Mouse (Mus musculus): ENCODE data around the gene Dcp1b. TPM values are rescaled to one million over a fixed set of nuclear protein-coding genes. Genes with fewer than 3 reads are reported as not detected.

The Dcp1b gene
- polyA plus RNA-seq, 1 experiment from 2014 or later, result 4.2 TPM

DNA sequence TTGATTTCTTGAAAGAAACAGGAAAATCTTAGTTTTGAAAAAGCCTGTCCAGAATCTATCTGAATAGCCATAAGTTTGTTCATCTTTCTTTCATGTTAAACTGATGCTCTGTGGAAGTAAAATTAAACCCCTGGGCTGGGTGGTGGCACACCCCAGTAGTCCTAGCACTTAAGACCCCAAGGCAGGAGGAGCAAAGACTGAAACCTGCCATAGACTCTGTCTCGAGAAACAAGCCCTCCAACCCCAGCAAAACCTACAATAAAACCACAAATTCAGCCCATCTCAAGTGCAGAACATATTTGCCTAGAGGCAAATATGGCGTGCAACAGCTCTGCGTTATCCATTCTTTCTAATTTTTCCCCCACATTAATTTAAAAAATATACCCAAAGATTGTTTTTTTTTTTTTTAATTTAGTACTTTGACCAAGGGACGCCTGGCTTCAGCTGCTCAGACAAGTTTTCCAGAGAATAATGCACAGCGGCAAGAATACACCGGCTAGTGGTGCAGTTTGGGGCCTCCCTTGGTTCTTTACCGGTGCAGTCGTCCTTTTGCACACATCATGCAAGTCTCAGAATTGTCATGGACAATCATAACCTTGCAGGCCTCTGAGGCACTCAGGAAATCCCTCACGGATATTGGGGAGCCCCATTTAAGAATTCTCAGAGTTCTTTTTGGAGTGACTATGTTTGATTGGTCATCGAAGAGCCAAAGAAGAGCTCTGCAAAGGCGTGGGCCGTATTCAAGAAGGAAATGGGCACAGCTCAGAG is 562 bp upstream of the Dcp1b start:
- H3K36me3 ChIP-seq, result no peaks in the 10 kb centered on the region
- H3K9ac ChIP-seq, result peak overlapping the region; percentile 83; the same call in 1 of the 2 replicates
- H3K4me1 ChIP-seq, result peaks cover 19% of the 10 kb centered on the region
- no peaks in the 10 kb centered on the region for H3K27me3 ChIP-seq (replicated peaks)
- H3K4me2 ChIP-seq, result peak overlapping the region; percentile 73
- H3K4me3 ChIP-seq, result peak overlapping the region; percentile 85
- H3K27ac ChIP-seq, result peak overlapping the region; percentile 87; the same call in 1 of the 2 replicates
- WGBS (ENCODE audit: insufficient replicate concordance), result 47% methylated on average over 12 of the region's 12 CpGs
- ATAC-seq, result peak; percentile 4; the same call in 1 of the 2 replicates
- no peaks in the 10 kb centered on the region for H3K9me3 ChIP-seq (replicated peaks)

DNA sequence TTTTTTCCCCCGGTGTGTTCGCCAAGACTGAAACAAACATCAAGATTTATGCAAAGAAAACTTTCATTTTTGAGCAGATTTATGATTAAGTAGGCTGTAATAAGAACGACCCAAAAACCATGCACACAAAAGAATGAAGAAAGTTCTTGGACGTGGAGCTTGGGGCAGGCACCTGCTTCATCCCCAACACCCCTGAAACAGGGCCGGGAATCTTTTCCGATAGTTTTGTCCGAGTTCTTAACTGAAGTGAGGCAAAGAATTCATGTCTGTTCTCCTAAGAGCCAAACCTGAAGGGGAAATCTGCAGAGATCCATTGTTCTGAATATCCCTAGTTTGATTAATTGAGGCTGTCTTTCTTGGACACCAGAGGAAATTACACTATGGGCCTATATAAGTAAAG is 1.1 kb downstream of the Dcp1b start:
- no peaks in the 10 kb centered on the region for H3K9me3 ChIP-seq (replicated peaks)
- peak overlapping the region; percentile 85 for H3K4me3 ChIP-seq
- peaks cover 19% of the 10 kb centered on the region for H3K4me1 ChIP-seq
- no peak overlapping the region for H3K27ac ChIP-seq
- H3K36me3 ChIP-seq, result no peaks in the 10 kb centered on the region
- peak overlapping the region; percentile 83; the same call in 1 of the 2 replicates for H3K9ac ChIP-seq
- no peaks in the 10 kb centered on the region for H3K27me3 ChIP-seq (replicated peaks)
- WGBS (ENCODE audit: insufficient replicate concordance), result 72% methylated on average over 7 of the region's 7 CpGs
- ATAC-seq, result no peak
- H3K4me2 ChIP-seq, result peak overlapping the region; percentile 73

DNA sequence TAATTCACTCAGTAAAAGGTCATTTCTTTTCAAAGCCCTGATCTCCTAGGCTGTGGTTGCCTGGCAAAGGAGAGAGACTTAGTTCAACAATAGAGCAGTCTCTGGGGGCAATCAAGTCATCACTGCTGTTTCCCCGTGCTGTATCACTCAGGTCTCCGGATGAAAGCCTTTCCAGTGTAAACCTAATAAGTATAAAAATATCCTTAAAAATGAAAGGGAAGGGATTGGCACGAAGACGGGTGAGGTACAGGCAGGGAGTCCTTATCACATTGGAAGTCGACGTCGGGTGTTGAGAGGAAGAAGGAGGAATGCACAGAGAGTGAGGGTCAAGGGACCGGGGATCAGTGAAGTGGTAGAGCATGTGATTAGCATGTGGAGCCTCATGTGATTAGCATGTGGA is 2.0 kb downstream of the Dcp1b start:
- Histone ChIP-seq H3K9ac (no peak overlapping the region), H3K4me2 (no peak overlapping the region), H3K27me3 (replicated peaks) (no peaks in the 10 kb centered on the region), H3K4me1 (peaks cover 19% of the 10 kb centered on the region), H3K9me3 (replicated peaks) (no peaks in the 10 kb centered on the region), H3K27ac (no peak overlapping the region), H3K4me3 (no peak overlapping the region), H3K36me3 (no peaks in the 10 kb centered on the region)
- ATAC-seq, result no peak
- WGBS (ENCODE audit: insufficient replicate concordance), result 54% methylated on average over 8 of the region's 8 CpGs

DNA sequence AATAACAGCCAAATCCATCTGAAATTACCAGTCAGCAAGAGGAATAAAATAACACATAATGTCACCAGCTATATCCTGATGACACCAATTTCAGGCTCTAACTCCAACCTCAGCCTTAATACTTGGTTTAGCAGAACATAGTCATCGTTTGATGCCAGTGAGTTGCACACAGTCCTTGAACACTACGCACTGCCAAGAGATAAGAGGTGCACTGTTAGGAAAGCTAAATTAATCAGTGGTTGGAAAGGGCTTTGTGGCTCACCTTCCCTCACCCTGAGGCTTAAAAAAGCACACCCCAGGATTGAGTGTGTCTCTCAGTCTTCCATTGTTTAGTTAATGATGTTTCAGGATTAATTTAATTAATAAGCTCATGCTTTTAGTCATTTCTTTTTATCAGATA is 5.1 kb downstream of the Dcp1b start:
- ATAC-seq, result no peak
- no peaks in the 10 kb centered on the region for H3K27me3 ChIP-seq (replicated peaks)
- H3K4me2 ChIP-seq, result no peak overlapping the region
- peaks cover 12% of the 10 kb centered on the region for H3K4me1 ChIP-seq
- 69% methylated on average over 2 of the region's 2 CpGs for WGBS (ENCODE audit: insufficient replicate concordance)
- H3K27ac ChIP-seq, result no peak overlapping the region
- H3K9me3 ChIP-seq (replicated peaks), result no peaks in the 10 kb centered on the region
- H3K36me3 ChIP-seq, result peaks cover 13% of the 10 kb centered on the region
- H3K9ac ChIP-seq, result no peak overlapping the region
- no peak overlapping the region for H3K4me3 ChIP-seq

GRCm38 (mm10) chr6:119182211-119182610 is 7.2 kb downstream of the Dcp1b start:
- H3K27ac ChIP-seq, result no peak overlapping the region
- no peak overlapping the region for H3K9ac ChIP-seq
- H3K36me3 ChIP-seq, result peaks cover 18% of the 10 kb centered on the region
- ATAC-seq, result no peak
- H3K9me3 ChIP-seq (replicated peaks), result no peaks in the 10 kb centered on the region
- 85% methylated on average over 9 of the region's 9 CpGs for WGBS (ENCODE audit: insufficient replicate concordance)
- H3K27me3 ChIP-seq (replicated peaks), result no peaks in the 10 kb centered on the region
- H3K4me3 ChIP-seq, result no peak overlapping the region
- no peak overlapping the region for H3K4me2 ChIP-seq
- H3K4me1 ChIP-seq, result no peaks in the 10 kb centered on the region

GRCm38 (mm10) chr6:119183781-119184180 is 8.7 kb downstream of the Dcp1b start:
- no peak for ATAC-seq
- Histone ChIP-seq H3K27me3 (replicated peaks) (no peaks in the 10 kb centered on the region), H3K9ac (no peak overlapping the region), H3K4me3 (no peak overlapping the region), H3K27ac (no peak overlapping the region), H3K9me3 (replicated peaks) (no peaks in the 10 kb centered on the region), H3K36me3 (peaks cover 22% of the 10 kb centered on the region), H3K4me1 (no peaks in the 10 kb centered on the region), H3K4me2 (no peak overlapping the region)
- WGBS (ENCODE audit: insufficient replicate concordance), result 78% methylated on average over 3 of the region's 3 CpGs

DNA sequence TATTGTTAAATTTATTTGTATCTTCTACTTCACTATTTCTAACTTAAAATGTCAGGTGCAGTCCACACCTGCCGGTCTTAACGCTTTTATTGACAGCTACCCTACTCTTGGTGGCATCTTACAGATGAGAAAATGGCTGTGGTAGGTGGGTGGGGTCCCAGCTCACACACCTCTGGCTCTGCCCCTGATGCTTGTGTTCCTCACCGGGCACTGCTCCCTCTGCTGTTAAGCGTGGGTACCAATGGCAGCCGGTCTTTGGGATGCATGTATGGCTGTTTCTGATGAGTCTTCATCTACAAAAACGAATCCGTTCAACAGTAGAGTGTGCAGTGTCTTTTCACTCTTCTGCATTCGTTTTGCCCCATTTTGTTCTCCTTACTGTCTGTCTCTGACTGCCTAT is 11.6 kb downstream of the Dcp1b start:
- no peak for ATAC-seq
- H3K9me3 ChIP-seq (replicated peaks), result no peaks in the 10 kb centered on the region
- H3K4me1 ChIP-seq, result no peaks in the 10 kb centered on the region
- H3K9ac ChIP-seq, result no peak overlapping the region
- no peak overlapping the region for H3K27ac ChIP-seq
- no peaks in the 10 kb centered on the region for H3K27me3 ChIP-seq (replicated peaks)
- 57% methylated on average over 8 of the region's 8 CpGs for WGBS (ENCODE audit: insufficient replicate concordance)
- H3K4me2 ChIP-seq, result no peak overlapping the region
- H3K4me3 ChIP-seq, result no peak overlapping the region
- H3K36me3 ChIP-seq, result peaks cover 40% of the 10 kb centered on the region

DNA sequence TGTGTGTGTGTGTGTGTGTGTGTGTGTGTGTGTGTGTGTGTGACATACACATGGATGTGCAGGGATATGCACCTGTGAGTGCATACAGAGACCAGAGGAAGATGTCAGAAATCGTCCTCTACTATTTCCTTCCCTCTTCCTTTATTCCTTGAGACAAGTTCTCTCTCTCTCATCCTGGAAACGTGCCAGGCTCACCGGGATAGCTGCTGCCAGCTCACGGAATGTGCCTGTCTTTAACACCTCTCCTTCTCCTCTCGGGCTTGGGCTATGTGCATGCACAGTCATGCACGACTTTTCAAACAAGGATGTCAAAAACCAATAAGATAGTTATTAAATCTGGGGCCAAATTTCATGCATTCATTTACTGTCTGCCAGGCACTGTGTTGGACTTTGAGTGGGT is 12.6 kb downstream of the Dcp1b start:
- Histone ChIP-seq H3K9me3 (replicated peaks) (no peaks in the 10 kb centered on the region), H3K27me3 (replicated peaks) (no peaks in the 10 kb centered on the region), H3K27ac (no peak overlapping the region), H3K4me3 (no peak overlapping the region), H3K9ac (no peak overlapping the region), H3K4me2 (no peak overlapping the region), H3K4me1 (no peaks in the 10 kb centered on the region), H3K36me3 (peaks cover 49% of the 10 kb centered on the region)
- 73% methylated on average over 6 of the region's 6 CpGs for WGBS (ENCODE audit: insufficient replicate concordance)
- ATAC-seq, result no peak

DNA sequence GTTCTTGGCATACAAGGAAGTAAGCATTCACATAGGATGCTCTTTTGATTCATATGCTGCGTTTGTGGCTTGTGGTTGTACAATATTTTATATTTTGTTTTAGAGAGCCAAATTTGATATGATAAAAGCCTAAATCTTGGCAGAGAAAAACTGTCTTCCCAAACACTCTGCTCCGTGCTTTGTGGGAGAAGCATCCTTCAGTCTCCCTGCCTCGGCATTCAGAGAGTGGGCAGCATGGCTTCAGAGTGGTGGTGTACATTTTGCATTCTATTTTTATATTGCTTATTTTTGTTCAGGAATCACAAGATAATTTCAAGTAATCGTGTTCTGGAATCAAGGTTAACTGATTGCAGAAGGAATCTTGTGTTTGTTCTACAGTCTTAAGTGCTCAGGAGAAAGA is 16.4 kb downstream of the Dcp1b start:
- Histone ChIP-seq H3K27ac (no peak overlapping the region), H3K9ac (no peak overlapping the region), H3K9me3 (replicated peaks) (no peaks in the 10 kb centered on the region), H3K27me3 (replicated peaks) (no peaks in the 10 kb centered on the region), H3K4me3 (no peak overlapping the region), H3K4me2 (no peak overlapping the region), H3K36me3 (peaks cover 51% of the 10 kb centered on the region), H3K4me1 (peaks cover 6% of the 10 kb centered on the region; the same call in 1 of the 2 replicates)
- WGBS (ENCODE audit: insufficient replicate concordance), result 79% methylated on average over 4 of the region's 4 CpGs
- ATAC-seq, result no peak

DNA sequence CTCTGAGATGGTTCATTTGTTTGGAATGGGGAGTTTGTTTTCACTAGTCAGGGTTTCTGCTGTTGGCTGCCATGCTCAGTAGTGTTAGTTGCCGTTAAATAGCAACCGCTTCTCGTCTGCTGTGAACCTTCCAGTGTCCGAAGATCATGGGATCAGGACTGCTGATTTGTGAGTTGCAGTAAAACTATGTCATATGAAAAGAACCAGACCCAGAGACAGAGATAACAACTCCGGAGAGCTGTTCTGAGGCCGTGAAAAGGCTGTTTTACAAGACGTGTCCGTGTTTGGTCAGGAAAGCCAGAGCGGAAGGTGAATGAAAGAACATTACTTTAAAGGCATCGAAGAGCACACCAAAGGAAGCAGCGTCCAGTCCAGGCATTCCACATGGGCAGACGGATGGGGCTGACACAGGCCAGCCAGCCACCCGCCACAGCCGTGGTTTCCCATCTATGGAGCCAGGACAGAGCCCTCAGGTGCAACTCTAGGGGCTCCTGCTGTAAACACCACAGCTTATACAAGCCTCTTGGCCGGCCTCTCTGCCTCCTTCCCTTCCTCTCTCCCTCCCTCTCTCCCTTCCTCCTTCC is 18.6 kb downstream of the Dcp1b start:
- H3K27ac ChIP-seq, result no peak overlapping the region
- no peaks in the 10 kb centered on the region for H3K27me3 ChIP-seq (replicated peaks)
- no peaks in the 10 kb centered on the region for H3K9me3 ChIP-seq (replicated peaks)
- peaks cover 12% of the 10 kb centered on the region for H3K4me1 ChIP-seq
- H3K4me2 ChIP-seq, result no peak overlapping the region
- H3K36me3 ChIP-seq, result peaks cover 42% of the 10 kb centered on the region
- no peak overlapping the region for H3K9ac ChIP-seq
- no peak for ATAC-seq
- H3K4me3 ChIP-seq, result no peak overlapping the region
- WGBS (ENCODE audit: insufficient replicate concordance), result 76% methylated on average over 15 of the region's 15 CpGs

GRCm38 (mm10) chr6:119194161-119194560 is 19.1 kb downstream of the Dcp1b start:
- Histone ChIP-seq H3K9me3 (replicated peaks) (no peaks in the 10 kb centered on the region), H3K27me3 (replicated peaks) (no peaks in the 10 kb centered on the region), H3K9ac (no peak overlapping the region), H3K4me2 (no peak overlapping the region), H3K36me3 (peaks cover 43% of the 10 kb centered on the region), H3K4me1 (peaks cover 17% of the 10 kb centered on the region), H3K4me3 (no peak overlapping the region), H3K27ac (no peak overlapping the region)
- WGBS (ENCODE audit: insufficient replicate concordance), result 82% methylated on average over 9 of the region's 9 CpGs
- ATAC-seq, result no peak

GRCm38 (mm10) chr6:119194601-119195000 is 19.5 kb downstream of the Dcp1b start:
- WGBS (ENCODE audit: insufficient replicate concordance), result 76% methylated on average over 7 of the region's 7 CpGs
- Histone ChIP-seq H3K4me3 (no peak overlapping the region), H3K4me1 (peaks cover 19% of the 10 kb centered on the region), H3K27me3 (replicated peaks) (no peaks in the 10 kb centered on the region), H3K9me3 (replicated peaks) (no peaks in the 10 kb centered on the region), H3K9ac (no peak overlapping the region), H3K27ac (no peak overlapping the region), H3K4me2 (no peak overlapping the region), H3K36me3 (peaks cover 40% of the 10 kb centered on the region)
- no peak for ATAC-seq
